Comparison of ENCODE assay signal across 22 mouse cellular contexts in the genomic region with DNA sequence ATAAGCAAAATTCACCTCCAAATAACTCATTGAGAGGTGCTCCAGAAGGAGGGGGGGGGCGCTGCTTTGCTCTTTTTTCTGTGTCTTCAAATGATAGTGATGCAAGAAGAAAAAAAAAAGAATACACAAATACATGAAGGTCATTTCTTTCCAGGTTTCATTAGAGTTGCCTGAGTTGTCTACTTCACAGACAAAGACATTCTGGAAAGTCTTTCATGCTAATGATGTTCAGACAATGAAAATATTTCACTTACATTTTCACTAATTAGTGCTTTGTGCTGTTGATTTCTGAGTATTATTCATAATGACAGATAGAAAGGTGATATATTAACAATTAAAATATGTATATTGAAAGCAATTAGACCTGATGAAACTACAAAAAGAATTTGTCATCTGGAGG.
DNase-seq lines count a peak whose midpoint lies in the region; ATAC-seq lines count a peak whose summit lies in the region.
"Had no signal": no experiment of that assay in that cellular context is flagged by ENCODE, and none has a peak within 500 bp of the region (broad histone marks: within the 10 kb centered on the region; RNA-seq: fewer than 3 reads in every experiment).

No protein-coding gene starts in this region.

- H3K36me3 ChIP-seq in midbrain, embryonic 13.5 days = no peaks in the 10 kb centered on the region
- H3K36me3 ChIP-seq: G1E had no signal

- 86% methylated on average over 1 of the region's 1 CpGs for WGBS in midbrain, embryonic 13.5 days

- DNase-seq in Muller cell, postnatal 12 days (ENCODE audit: inconsistent ontology term) = peak; percentile 85
- peak; percentile 66 for DNase-seq in retina, embryonic 14.5 days (ENCODE audit: low spot score)
- peak; percentile 79 for DNase-seq in retina, postnatal 1 day
- no peak for DNase-seq in natural killer cell, adult 2 months (ENCODE audit: low spot score in 2 of 2)
- no peak for DNase-seq in embryo, embryonic 10 days (ENCODE audit: low spot score)
- DNase-seq: adrenal gland, adult 2 months; adrenal gland, adult 8-10 months; adrenal gland, postnatal 10 days; adrenal gland, postnatal 14 days; adrenal gland, postnatal 25 days; adrenal gland, postnatal 36 days; B cell, adult 2 months; cerebellum, adult 11 months; cerebellum, adult 11-12 months; cerebellum, adult 18-20 months; cerebellum, adult 2 months had no signal

- H3K4me2 ChIP-seq in midbrain, embryonic 13.5 days (replicated peaks) = no peak overlapping the region

- H3K4me1 ChIP-seq in midbrain, embryonic 13.5 days (replicated peaks) = no peaks in the 10 kb centered on the region

- H3K9me3 ChIP-seq in midbrain, embryonic 13.5 days = no peaks in the 10 kb centered on the region

- no peak overlapping the region for H3K9ac ChIP-seq in midbrain, embryonic 13.5 days (replicated peaks)

- H3K27me3 ChIP-seq in midbrain, embryonic 13.5 days = no peaks in the 10 kb centered on the region
- H3K27me3 ChIP-seq: CH12.LX had no signal

- H3K4me3 ChIP-seq in midbrain, embryonic 13.5 days (replicated peaks) = no peak overlapping the region

- H3K27ac ChIP-seq in midbrain, embryonic 13.5 days = no peak overlapping the region

- no peak for ATAC-seq in midbrain, embryonic 13.5 days
- ATAC-seq: activated CD4-positive, CD25-positive, alpha-beta regulatory T cell, adult 4 months; CD4-positive, CD25-positive, alpha-beta regulatory T cell, adult 4 months; Patski had no signal

Comparison
In these comparisons a context has a peak if more than half of its experiments do, and no peak if none do; other contexts are left out.
1. DNase-seq: peak in Muller cell, postnatal 12 days (single experiment), retina, embryonic 14.5 days (single experiment) and retina, postnatal 1 day (single experiment); none in natural killer cell, adult 2 months (0 of 2) and embryo, embryonic 10 days (single experiment).